Mouse (Mus musculus): ENCODE results near the gene Rhog. TPM values are rescaled to one million over a fixed set of nuclear protein-coding genes. Genes with fewer than 3 reads are reported as not detected.
"Not testable (repeated sequence)": the region's sequence is repeated elsewhere in the genome, so short reads cannot be mapped to it uniquely, and the experiment has no call there.

Gene Rhog
- polyA plus RNA-seq, 1 experiment from 2014 or later, result 48.6 TPM

GRCm38 (mm10) chr7:102281403-102281802, 25.5 kb upstream of the Rhog start:
- DNase-seq (ENCODE audit: low spot score), result no peak
- H3K27ac ChIP-seq (replicated peaks; ENCODE audit: low read depth, low read length), result no peak overlapping the region
- H3K36me3 ChIP-seq (replicated peaks; ENCODE audit: control insufficient read depth, insufficient read depth, low read depth, low read length), result no peaks in the 10 kb centered on the region
- H3K9me3 ChIP-seq (replicated peaks; ENCODE audit: control insufficient read depth, low read length), result no peaks in the 10 kb centered on the region
- H3K4me1 ChIP-seq (ENCODE audit: control insufficient read depth, insufficient read depth, low read length), result no peaks in the 10 kb centered on the region
- 84% methylated on average over 1 of the region's 1 CpGs for WGBS
- H3K27me3 ChIP-seq (ENCODE audit: control insufficient read depth, insufficient read depth, low read length), result no peaks in the 10 kb centered on the region
- H3K4me2 ChIP-seq (ENCODE audit: low read depth, low read length), result no peak overlapping the region
- no peak overlapping the region for H3K9ac ChIP-seq (replicated peaks; ENCODE audit: low read length)
- H3K4me3 ChIP-seq (ENCODE audit: low read depth, low read length), result no peak overlapping the region
- no peak for ATAC-seq (replicated peaks; ENCODE audit: insufficient number of reproducible peaks, low FRiP score, low TSS enrichment, low read depth)

GRCm38 (mm10) chr7:102272422-102272948, 16.6 kb upstream of the Rhog start:
- 82% methylated on average over 3 of the region's 3 CpGs for WGBS
- Histone ChIP-seq H3K9ac (replicated peaks; ENCODE audit: low read length) (no peak overlapping the region), H3K27me3 (ENCODE audit: control insufficient read depth, insufficient read depth, low read length) (no peaks in the 10 kb centered on the region; the same call in 1 of the 2 replicates), H3K9me3 (replicated peaks; ENCODE audit: control insufficient read depth, low read length) (no peaks in the 10 kb centered on the region), H3K36me3 (replicated peaks; ENCODE audit: control insufficient read depth, insufficient read depth, low read depth, low read length) (no peaks in the 10 kb centered on the region), H3K27ac (replicated peaks; ENCODE audit: low read depth, low read length) (no peak overlapping the region), H3K4me3 (ENCODE audit: low read depth, low read length) (no peak overlapping the region), H3K4me1 (ENCODE audit: control insufficient read depth, insufficient read depth, low read length) (no peaks in the 10 kb centered on the region), H3K4me2 (ENCODE audit: low read depth, low read length) (no peak overlapping the region)
- ATAC-seq (replicated peaks; ENCODE audit: insufficient number of reproducible peaks, low FRiP score, low TSS enrichment, low read depth) (no peak), DNase-seq (ENCODE audit: low spot score) (no peak)

DNA sequence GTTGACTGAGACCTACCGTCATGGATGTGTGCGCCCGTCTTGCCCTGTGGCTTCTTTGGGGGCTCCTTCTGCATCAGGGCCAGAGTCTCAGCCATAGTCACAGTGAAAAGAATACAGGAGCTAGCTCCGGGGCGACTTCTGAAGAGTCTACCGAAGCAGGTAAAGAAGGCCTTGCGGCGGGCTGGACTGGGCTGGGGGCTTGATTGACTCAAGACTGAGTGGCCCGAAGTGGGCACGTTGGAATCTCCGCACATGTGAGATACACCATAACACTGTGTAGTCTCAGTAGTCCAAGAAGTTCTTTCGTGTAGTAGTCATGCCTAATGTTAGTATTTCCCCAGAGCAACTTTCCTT, 12.5 kb upstream of the Rhog start:
- Histone ChIP-seq H3K4me3 (ENCODE audit: low read depth, low read length) (peak overlapping the region; percentile 78), H3K4me1 (ENCODE audit: control insufficient read depth, insufficient read depth, low read length) (no peaks in the 10 kb centered on the region; the same call in 1 of the 2 replicates), H3K9ac (replicated peaks; ENCODE audit: low read length) (peak overlapping the region; percentile 74), H3K9me3 (replicated peaks; ENCODE audit: control insufficient read depth, low read length) (no peaks in the 10 kb centered on the region), H3K4me2 (ENCODE audit: low read depth, low read length) (peak overlapping the region; percentile 96), H3K27ac (replicated peaks; ENCODE audit: low read depth, low read length) (no peak overlapping the region), H3K36me3 (replicated peaks; ENCODE audit: control insufficient read depth, insufficient read depth, low read depth, low read length) (no peaks in the 10 kb centered on the region), H3K27me3 (ENCODE audit: control insufficient read depth, insufficient read depth, low read length) (no peaks in the 10 kb centered on the region; the same call in 1 of the 2 replicates)
- DNase-seq (ENCODE audit: low spot score) (no peak), ATAC-seq (replicated peaks; ENCODE audit: insufficient number of reproducible peaks, low FRiP score, low TSS enrichment, low read depth) (no peak)
- 5% methylated on average over 12 of the region's 12 CpGs for WGBS

DNA sequence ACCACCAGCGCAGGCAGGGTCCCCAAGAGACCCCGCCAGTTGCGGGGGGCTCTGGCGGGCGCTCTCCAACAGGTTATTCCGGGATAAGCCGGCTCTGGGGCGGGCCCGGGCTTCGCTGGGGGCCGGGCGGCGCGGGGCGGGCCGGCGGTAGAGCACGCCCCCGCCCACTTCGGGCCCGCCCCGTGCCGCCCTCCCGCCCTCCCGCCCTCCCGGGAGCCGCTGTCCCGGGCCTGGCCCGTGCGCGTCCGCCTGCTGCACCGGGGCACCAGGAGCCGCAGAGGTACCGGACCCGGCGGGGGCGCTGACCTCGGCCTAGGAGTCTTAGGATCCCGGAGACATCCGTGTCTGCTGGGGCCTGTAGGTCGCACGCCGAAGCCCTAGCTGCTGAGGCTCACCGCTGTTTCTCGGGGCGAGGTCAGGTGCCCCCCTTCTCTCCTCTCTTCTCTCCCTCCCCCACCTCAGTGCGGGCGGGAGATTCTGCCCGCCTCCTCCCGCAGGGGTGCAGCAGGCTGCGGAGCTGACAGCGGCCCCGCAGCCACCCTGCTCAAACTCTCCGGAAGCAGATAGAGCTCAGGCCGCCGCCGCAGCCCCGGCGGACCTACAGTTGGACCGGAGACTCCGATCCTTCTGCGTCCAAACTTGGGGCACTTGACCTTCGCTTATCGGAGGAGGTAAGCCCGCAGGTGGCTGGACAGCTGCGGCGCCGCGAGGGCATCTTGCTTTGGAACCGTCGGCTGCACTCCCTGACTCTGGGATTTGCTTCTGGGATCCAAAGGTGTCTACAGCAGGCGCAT, 11.9 kb upstream of the Rhog start, which contains the start of gene Stim1:
Gene Stim1, plus strand, starts transcription at position 206 of the 794 bp plus-strand sequence.
- Histone ChIP-seq H3K27ac (replicated peaks; ENCODE audit: low read depth, low read length) (no peak within 1 kb of the TSS), H3K27me3 (ENCODE audit: control insufficient read depth, insufficient read depth, low read length) (no peaks in the 10 kb centered on the region; the same call in 1 of the 2 replicates), H3K9ac (replicated peaks; ENCODE audit: low read length) (peak within 1 kb of the TSS; percentile 74), H3K9me3 (replicated peaks; ENCODE audit: control insufficient read depth, low read length) (no peaks in the 10 kb centered on the region), H3K4me2 (ENCODE audit: low read depth, low read length) (peak within 1 kb of the TSS; percentile 96), H3K36me3 (replicated peaks; ENCODE audit: control insufficient read depth, insufficient read depth, low read depth, low read length) (no peaks in the 10 kb centered on the region), H3K4me1 (ENCODE audit: control insufficient read depth, insufficient read depth, low read length) (no peaks in the 10 kb centered on the region; the same call in 1 of the 2 replicates), H3K4me3 (ENCODE audit: low read depth, low read length) (peak within 1 kb of the TSS; percentile 78)
- WGBS, result under 1% methylated on average over 52 of the region's 73 CpGs
- ATAC-seq (replicated peaks; ENCODE audit: insufficient number of reproducible peaks, low FRiP score, low TSS enrichment, low read depth) (peak; percentile 87), DNase-seq (ENCODE audit: low spot score) (peak; percentile 66)

DNA sequence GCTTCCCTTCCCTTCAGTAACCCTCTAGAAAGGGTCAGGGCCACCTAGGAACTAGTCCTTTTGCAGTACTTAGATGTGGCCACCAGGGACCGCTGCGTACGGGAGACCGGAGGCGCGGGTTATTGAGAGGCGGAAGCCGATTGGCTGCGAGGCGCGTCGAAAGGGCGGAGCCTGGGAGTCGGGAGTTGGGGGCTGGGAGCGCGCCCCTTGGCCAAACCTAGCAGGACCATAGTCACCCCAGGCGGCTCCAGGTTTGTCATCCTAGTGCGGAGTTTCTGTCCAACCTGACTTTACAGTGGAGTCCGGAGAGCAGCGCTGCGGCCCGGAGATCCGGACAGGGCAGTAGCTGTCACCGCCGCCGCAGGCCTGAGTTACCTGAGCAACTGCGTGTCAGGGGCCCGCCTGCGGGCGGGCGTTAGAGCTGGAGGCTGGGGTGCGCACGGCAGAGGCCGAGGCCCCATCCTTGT, 11.3 kb upstream of the Rhog start:
- no peaks in the 10 kb centered on the region; the same call in 1 of the 2 replicates for H3K4me1 ChIP-seq (ENCODE audit: control insufficient read depth, insufficient read depth, low read length)
- WGBS, result under 1% methylated on average over 34 of the region's 34 CpGs
- no peak overlapping the region for H3K27ac ChIP-seq (replicated peaks; ENCODE audit: low read depth, low read length)
- H3K4me3 ChIP-seq (ENCODE audit: low read depth, low read length), result peak overlapping the region; percentile 78
- peak overlapping the region; percentile 74 for H3K9ac ChIP-seq (replicated peaks; ENCODE audit: low read length)
- H3K36me3 ChIP-seq (replicated peaks; ENCODE audit: control insufficient read depth, insufficient read depth, low read depth, low read length), result no peaks in the 10 kb centered on the region
- H3K27me3 ChIP-seq (ENCODE audit: control insufficient read depth, insufficient read depth, low read length), result no peaks in the 10 kb centered on the region; the same call in 1 of the 2 replicates
- peak; percentile 88 for ATAC-seq (replicated peaks; ENCODE audit: insufficient number of reproducible peaks, low FRiP score, low TSS enrichment, low read depth)
- peak overlapping the region; percentile 96 for H3K4me2 ChIP-seq (ENCODE audit: low read depth, low read length)
- no peaks in the 10 kb centered on the region for H3K9me3 ChIP-seq (replicated peaks; ENCODE audit: control insufficient read depth, low read length)
- peak; percentile 97 for DNase-seq (ENCODE audit: low spot score)

DNA sequence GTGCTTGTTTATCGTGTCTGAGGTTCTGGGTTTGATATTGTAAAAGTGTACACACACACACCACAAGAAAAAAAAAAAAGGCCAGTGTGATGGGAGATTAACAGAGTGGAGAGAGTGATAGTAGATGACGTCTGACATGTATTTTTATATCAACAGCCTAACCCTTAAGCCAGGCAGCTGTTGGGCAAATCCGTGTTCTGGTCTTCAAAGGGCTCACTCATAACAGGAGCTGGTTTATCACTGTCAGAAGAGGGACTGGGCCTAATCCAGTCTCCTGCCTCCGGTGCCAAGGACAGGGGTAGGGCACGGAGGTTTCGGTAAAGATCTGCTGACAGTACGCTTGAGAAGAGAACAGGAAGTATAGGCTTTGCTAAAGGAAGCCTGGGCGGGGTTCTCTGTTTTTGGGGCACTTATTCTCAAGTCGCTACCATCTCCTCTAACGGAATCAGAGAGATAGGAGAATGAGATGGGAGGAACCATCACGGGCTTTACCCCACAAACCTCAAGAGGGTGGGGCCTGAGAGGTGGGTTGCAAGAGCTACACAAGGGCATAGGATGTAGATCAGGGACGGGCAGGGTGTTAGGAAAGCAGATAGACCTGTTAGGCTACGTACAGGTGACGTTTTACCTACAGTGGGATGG, 10.7 kb upstream of the Rhog start:
- no peaks in the 10 kb centered on the region; the same call in 1 of the 2 replicates for H3K4me1 ChIP-seq (ENCODE audit: control insufficient read depth, insufficient read depth, low read length)
- no peaks in the 10 kb centered on the region for H3K36me3 ChIP-seq (replicated peaks; ENCODE audit: control insufficient read depth, insufficient read depth, low read depth, low read length)
- no peak overlapping the region for H3K4me2 ChIP-seq (ENCODE audit: low read depth, low read length)
- no peaks in the 10 kb centered on the region for H3K9me3 ChIP-seq (replicated peaks; ENCODE audit: control insufficient read depth, low read length)
- ATAC-seq (replicated peaks; ENCODE audit: insufficient number of reproducible peaks, low FRiP score, low TSS enrichment, low read depth), result peak; percentile 35
- H3K9ac ChIP-seq (replicated peaks; ENCODE audit: low read length), result no peak overlapping the region
- no peak overlapping the region for H3K4me3 ChIP-seq (ENCODE audit: low read depth, low read length)
- WGBS, result 51% methylated on average over 14 of the region's 14 CpGs
- H3K27ac ChIP-seq (replicated peaks; ENCODE audit: low read depth, low read length), result no peak overlapping the region
- no peaks in the 10 kb centered on the region; the same call in 1 of the 2 replicates for H3K27me3 ChIP-seq (ENCODE audit: control insufficient read depth, insufficient read depth, low read length)
- DNase-seq (ENCODE audit: low spot score), result no peak

- not testable (repeated sequence) for H3K9me3 ChIP-seq (replicated peaks; ENCODE audit: control insufficient read depth, low read length); H3K9ac ChIP-seq (replicated peaks; ENCODE audit: low read length); H3K27me3 ChIP-seq (ENCODE audit: control insufficient read depth, insufficient read depth, low read length); H3K4me2 ChIP-seq (ENCODE audit: low read depth, low read length); H3K4me3 ChIP-seq (ENCODE audit: low read depth, low read length); ATAC-seq (replicated peaks; ENCODE audit: insufficient number of reproducible peaks, low FRiP score, low TSS enrichment, low read depth); H3K27ac ChIP-seq (replicated peaks; ENCODE audit: low read depth, low read length); H3K4me1 ChIP-seq (ENCODE audit: control insufficient read depth, insufficient read depth, low read length); H3K36me3 ChIP-seq (replicated peaks; ENCODE audit: control insufficient read depth, insufficient read depth, low read depth, low read length); DNase-seq (ENCODE audit: low spot score)
- 91% methylated on average over 10 of the region's 10 CpGs for WGBS
Observed at GRCm38 (mm10) chr7:102266021-102266400, 10.2 kb upstream of the Rhog start.

All from embryonic facial prominence, embryonic 11.5 days (tissue).